In genomic region chr3:97628391-97629001, GRCm38 (mm10) we compare ENCODE assay signal across 8 mouse cellular contexts. TPM values are rescaled to one million over a fixed set of nuclear protein-coding genes. Genes with fewer than 3 reads are reported as not detected.
DNase-seq lines count a peak whose midpoint lies in the region; ATAC-seq lines count a peak whose summit lies in the region.

TSS of gene Fmo5 (plus strand) at chr3:97628804.

- no peaks in the 10 kb centered on the region for H3K4me1 ChIP-seq in forebrain, embryonic 14.5 days (ENCODE audit: control insufficient read depth, insufficient read depth, low read length)
- peaks cover 9% of the 10 kb centered on the region for H3K4me1 ChIP-seq in hindbrain, embryonic 10.5 days (replicated peaks)
- H3K4me1 ChIP-seq in limb, embryonic 13.5 days = peaks cover 7% of the 10 kb centered on the region; the same call in 1 of the 2 replicates
- no peaks in the 10 kb centered on the region for H3K4me1 ChIP-seq in midbrain, embryonic 14.5 days (ENCODE audit: control insufficient read depth, insufficient read depth, low read length)

- peak within 1 kb of the TSS; percentile 23 for H3K4me3 ChIP-seq in forebrain, embryonic 14.5 days (ENCODE audit: low read depth, low read length)
- peak within 1 kb of the TSS; percentile 47 for H3K4me3 ChIP-seq in hindbrain, embryonic 10.5 days
- peak within 1 kb of the TSS; percentile 43 for H3K4me3 ChIP-seq in limb, embryonic 13.5 days
- 0 out of 2 replicates have a peak within 1 kb of the TSS, but pooled peaks have one; percentile 2 for H3K4me3 ChIP-seq in midbrain, embryonic 14.5 days (replicated peaks; ENCODE audit: low read depth, low read length)

- H3K9ac ChIP-seq in forebrain, embryonic 14.5 days (ENCODE audit: low read length) = peak within 1 kb of the TSS; percentile 47; the same call in 1 of the 2 replicates
- H3K9ac ChIP-seq in limb, embryonic 13.5 days = peak within 1 kb of the TSS; percentile 40
- H3K9ac ChIP-seq in midbrain, embryonic 14.5 days (replicated peaks; ENCODE audit: low read length) = peak within 1 kb of the TSS; percentile 4; the same call in 1 of the 2 replicates

- H3K36me3 ChIP-seq in forebrain, embryonic 14.5 days (ENCODE audit: control insufficient read depth, insufficient read depth, low read length) = no peaks in the 10 kb centered on the region
- H3K36me3 ChIP-seq in hindbrain, embryonic 10.5 days = no peaks in the 10 kb centered on the region
- no peaks in the 10 kb centered on the region for H3K36me3 ChIP-seq in limb, embryonic 13.5 days
- H3K36me3 ChIP-seq in midbrain, embryonic 14.5 days (ENCODE audit: control insufficient read depth, insufficient read depth, low read length) = no peaks in the 10 kb centered on the region
- no peaks in the 10 kb centered on the region for H3K36me3 ChIP-seq in splenic B cell, adult 2 months (ENCODE audit: control insufficient read depth, insufficient read depth, low read length, poor library complexity, severe bottlenecking)

- peak; percentile 63; the same call in 1 of the 2 replicates for ATAC-seq in forebrain, embryonic 14.5 days
- peak; percentile 71; the same call in 1 of the 2 replicates for ATAC-seq in limb, embryonic 13.5 days (ENCODE audit: low FRiP score, low read depth)
- ATAC-seq in midbrain, embryonic 14.5 days (ENCODE audit: low FRiP score, low TSS enrichment) = no peak

- WGBS in forebrain, embryonic 14.5 days = 8% methylated on average over 18 of the region's 18 CpGs
- 5% methylated on average over 18 of the region's 18 CpGs for WGBS in hindbrain, embryonic 10.5 days
- WGBS in limb, embryonic 13.5 days = 3% methylated on average over 18 of the region's 18 CpGs
- WGBS in midbrain, embryonic 14.5 days = 7% methylated on average over 18 of the region's 18 CpGs

- peak; percentile 12 for DNase-seq in 3T3-L1 (ENCODE audit: low read depth, low spot score)
- DNase-seq in adrenal gland, postnatal 14 days = peak; percentile 84
- DNase-seq in forebrain, embryonic 14.5 days (ENCODE audit: low spot score) = peak; percentile 11
- DNase-seq in hindbrain, embryonic 10.5 days (ENCODE audit: low spot score) = peak; percentile 34
- peak; percentile 16 for DNase-seq in midbrain, embryonic 14.5 days
- peak; percentile 71 for DNase-seq in splenic B cell, adult 2 months (ENCODE audit: low read depth, low spot score)
- no peak for DNase-seq in right cerebral cortex, postnatal 25 days

- peak within 1 kb of the TSS; percentile 47 for H3K4me2 ChIP-seq in forebrain, embryonic 14.5 days (ENCODE audit: low read length)
- H3K4me2 ChIP-seq in limb, embryonic 13.5 days (replicated peaks) = peak within 1 kb of the TSS; percentile 65
- H3K4me2 ChIP-seq in midbrain, embryonic 14.5 days (ENCODE audit: low read length) = peak within 1 kb of the TSS; percentile 39

- no peaks in the 10 kb centered on the region for H3K9me3 ChIP-seq in forebrain, embryonic 14.5 days (replicated peaks; ENCODE audit: control insufficient read depth, low read length)
- no peaks in the 10 kb centered on the region for H3K9me3 ChIP-seq in hindbrain, embryonic 10.5 days
- H3K9me3 ChIP-seq in limb, embryonic 13.5 days = no peaks in the 10 kb centered on the region
- no peaks in the 10 kb centered on the region for H3K9me3 ChIP-seq in midbrain, embryonic 14.5 days (ENCODE audit: control insufficient read depth, low read length)

- H3K27me3 ChIP-seq in forebrain, embryonic 14.5 days (replicated peaks; ENCODE audit: control insufficient read depth, insufficient read depth, low read length) = no peaks in the 10 kb centered on the region
- no peaks in the 10 kb centered on the region for H3K27me3 ChIP-seq in hindbrain, embryonic 10.5 days (ENCODE audit: insufficient read depth, poor library complexity, severe bottlenecking)
- H3K27me3 ChIP-seq in limb, embryonic 13.5 days = no peaks in the 10 kb centered on the region
- H3K27me3 ChIP-seq in midbrain, embryonic 14.5 days (ENCODE audit: control insufficient read depth, insufficient read depth, low read length) = no peaks in the 10 kb centered on the region
- no peaks in the 10 kb centered on the region for H3K27me3 ChIP-seq in splenic B cell, adult 2 months (ENCODE audit: control insufficient read depth, insufficient read depth, low read length, poor library complexity, severe bottlenecking)

- H3K27ac ChIP-seq in forebrain, embryonic 14.5 days (ENCODE audit: low read depth, low read length) = no peak within 1 kb of the TSS
- H3K27ac ChIP-seq in hindbrain, embryonic 10.5 days = peak within 1 kb of the TSS; percentile 64
- no peak within 1 kb of the TSS for H3K27ac ChIP-seq in limb, embryonic 13.5 days
- no peak within 1 kb of the TSS for H3K27ac ChIP-seq in midbrain, embryonic 14.5 days (replicated peaks; ENCODE audit: low read depth, low read length)

RNA-seq across cellular contexts. Expression of gene Fmo5, which starts in this region (rescaled TPM):
- 9.8 and 35.2 TPM in 2 replicates for total RNA-seq in adrenal gland, postnatal 14 days (2021)
- 0.51 and 0.67 TPM in 2 replicates for polyA plus RNA-seq in forebrain, embryonic 14.5 days (2014; fragmentation: Nextera tagmentation; extraction: Ambion mirVana)
- polyA plus RNA-seq in hindbrain, embryonic 10.5 days (2016; fragmentation: Nextera tagmentation; extraction: Ambion mirVana) = 0.50 and 0.76 TPM in 2 replicates
- 1.6 and 2.0 TPM in 2 replicates for polyA plus RNA-seq in limb, embryonic 13.5 days (2015; fragmentation: Nextera tagmentation; extraction: Ambion mirVana)
- polyA plus RNA-seq in midbrain, embryonic 14.5 days (2014; fragmentation: Nextera tagmentation; extraction: Ambion mirVana) = 0.53 TPM in 1 of 2 replicates, not detected in the other

Comparison
In these comparisons a context has a peak if more than half of its experiments do, and no peak if none do; other contexts are left out.
1. Peak in DNase-seq, ATAC-seq, H3K4me3 ChIP-seq, H3K9ac ChIP-seq and H3K4me2 ChIP-seq in forebrain, embryonic 14.5 days; RNA of the gene not detected or under 1 TPM.
2. Peak in DNase-seq, H3K4me3 ChIP-seq and H3K27ac ChIP-seq in hindbrain, embryonic 10.5 days; RNA of the gene not detected or under 1 TPM.
3. Peak in DNase-seq, H3K4me3 ChIP-seq, H3K9ac ChIP-seq and H3K4me2 ChIP-seq in midbrain, embryonic 14.5 days; RNA of the gene not detected or under 1 TPM.